Mouse (Mus musculus): ENCODE results near the gene Sgms2.
A peak's percentile ranks its signal among the peaks of the same experiment; 100 is the strongest.

Sgms2 gene

GRCm38 (mm10) chr3:131485388-131485787 is 5.8 kb downstream of the Sgms2 start:
- no peak for DNase-seq (ENCODE audit: low spot score in 2 of 2)

GRCm38 (mm10) chr3:131483650-131484049 is 7.6 kb downstream of the Sgms2 start:
- DNase-seq (ENCODE audit: low spot score in 2 of 2), result no peak

- DNase-seq (ENCODE audit: low spot score in 2 of 2), result no peak
Measured at GRCm38 (mm10) chr3:131481976-131482712, 9.1 kb downstream of the Sgms2 start.

- no peak for DNase-seq (ENCODE audit: low spot score in 2 of 2)
Measured at GRCm38 (mm10) chr3:131480659-131481058, 10.6 kb downstream of the Sgms2 start.

- DNase-seq (ENCODE audit: low spot score in 2 of 2), result no peak
Measured at GRCm38 (mm10) chr3:131479415-131479814, 11.8 kb downstream of the Sgms2 start.

GRCm38 (mm10) chr3:131476002-131476401 is 15.2 kb downstream of the Sgms2 start:
- no peak for DNase-seq (ENCODE audit: low spot score in 2 of 2)

GRCm38 (mm10) chr3:131474526-131474925 is 16.7 kb downstream of the Sgms2 start:
- no peak for DNase-seq (ENCODE audit: low spot score in 2 of 2)

GRCm38 (mm10) chr3:131473496-131473895 is 17.7 kb downstream of the Sgms2 start:
- DNase-seq (ENCODE audit: low spot score in 2 of 2), result no peak

- no peak for DNase-seq (ENCODE audit: low spot score in 2 of 2)
Measured at GRCm38 (mm10) chr3:131471836-131472235, 19.4 kb downstream of the Sgms2 start.

- no peak for DNase-seq (ENCODE audit: low spot score in 2 of 2)
Measured at GRCm38 (mm10) chr3:131471435-131471834, 19.8 kb downstream of the Sgms2 start.

GRCm38 (mm10) chr3:131470837-131471236 is 20.4 kb downstream of the Sgms2 start:
- peak; percentile 12 to 17 for DNase-seq (ENCODE audit: low spot score in 2 of 2)

GRCm38 (mm10) chr3:131469636-131470035 is 21.6 kb downstream of the Sgms2 start:
- no peak for DNase-seq (ENCODE audit: low spot score in 2 of 2)

- DNase-seq (ENCODE audit: low spot score in 2 of 2), result no peak
Measured at GRCm38 (mm10) chr3:131466371-131466770, 24.8 kb downstream of the Sgms2 start.

GRCm38 (mm10) chr3:131465536-131466260 is 25.5 kb downstream of the Sgms2 start:
- no peak for DNase-seq (ENCODE audit: low spot score in 2 of 2)

- no peak for DNase-seq (ENCODE audit: low spot score in 2 of 2)
Measured at GRCm38 (mm10) chr3:131372996-131373395, 118.2 kb downstream of the Sgms2 start.

- no peak for DNase-seq (ENCODE audit: low spot score in 2 of 2)
Measured at GRCm38 (mm10) chr3:131368678-131369077, 122.5 kb downstream of the Sgms2 start.

- no peak for DNase-seq (ENCODE audit: low spot score in 2 of 2)
Measured at GRCm38 (mm10) chr3:131367452-131367851, 123.8 kb downstream of the Sgms2 start.

- DNase-seq (ENCODE audit: low spot score in 2 of 2), result peak; percentile 24 to 32
Measured at GRCm38 (mm10) chr3:131364632-131365446, 126.4 kb downstream of the Sgms2 start.

GRCm38 (mm10) chr3:131364194-131364593 is 127.0 kb downstream of the Sgms2 start:
- no peak for DNase-seq (ENCODE audit: low spot score in 2 of 2)

GRCm38 (mm10) chr3:131363602-131364001 is 127.6 kb downstream of the Sgms2 start:
- DNase-seq (ENCODE audit: low spot score in 2 of 2), result no peak

- no peak for DNase-seq (ENCODE audit: low spot score in 2 of 2)
Measured at GRCm38 (mm10) chr3:131361960-131362359, 129.3 kb downstream of the Sgms2 start.

- DNase-seq (ENCODE audit: low spot score in 2 of 2), result no peak
Measured at GRCm38 (mm10) chr3:131359011-131359410, 132.2 kb downstream of the Sgms2 start.
